Mouse (Mus musculus) layer of hippocampus, postnatal 14 days (tissue): ENCODE measurements around the gene Eng. TPM values are rescaled to one million over a fixed set of nuclear protein-coding genes. Genes with fewer than 3 reads are reported as not detected.
A peak's percentile ranks its signal among the peaks of the same experiment; 100 is the strongest.

Experiments used
- DNase-seq, 2 experiments: peaks; one replicate each; pipeline ENCODE4 v3.0.0; 2021 to 2022; ENCODE audit warnings: low spot score in 2 of 2, mixed read lengths in 1 of 2
- long read RNA-seq, 2 experiments: library from polyadenylated mRNA; stranded (forward); transcript quantifications; one replicate each; pipeline ENCODE4 v2.0.0; 2021
- total RNA-seq, 2 experiments: library from RNA; stranded (reverse); gene quantifications; 2 replicates each; pipeline ENCODE4 v1.2.3; 2021

Gene Eng
- 10 to 100 TPM; 27.0 to 28.8 TPM for total RNA-seq
- long read RNA-seq, experiment 1, transcript Eng-201 (15 exons, 3,422 nt): major isoform, 21 of 32 reads
- long read RNA-seq, experiment 1, partial matches to known transcripts: 4 of 32 reads
- long read RNA-seq, experiment 1, other reads (novel, unspliced or antisense): 4 of 32 reads
- long read RNA-seq, experiment 2, transcript Eng-201 (15 exons, 3,422 nt): major isoform, 24 of 48 reads
- long read RNA-seq, experiment 2, transcript Eng-205 (15 exons, 3,403 nt): minor isoform, 10 of 48 reads
- long read RNA-seq, experiment 2, partial matches to known transcripts: 8 of 48 reads
- long read RNA-seq, experiment 2, other reads (novel, unspliced or antisense): 6 of 48 reads

- no peak for DNase-seq
Observed at GRCm38 (mm10) chr2:32646379-32647056, at the start of gene Eng. TSS of gene Eng (plus strand) at chr2:32646595.

GRCm38 (mm10) chr2:32596725-32597124 is 49.7 kb upstream of the Eng start:
- DNase-seq: no peak

- DNase-seq: no peak
Observed at GRCm38 (mm10) chr2:32597248-32597647, 49.1 kb upstream of the Eng start.

- no peak for DNase-seq
Observed at GRCm38 (mm10) chr2:32597699-32598098, 48.7 kb upstream of the Eng start.

GRCm38 (mm10) chr2:32598506-32598905 is 47.9 kb upstream of the Eng start:
- no peak for DNase-seq

- no peak for DNase-seq
Observed at GRCm38 (mm10) chr2:32599409-32599808, 47.0 kb upstream of the Eng start, which contains the start of gene St6galnac6. TSS of gene St6galnac6 (plus strand) at chr2:32599709.

GRCm38 (mm10) chr2:32601417-32602065 is 44.9 kb upstream of the Eng start:
- no peak for DNase-seq

- DNase-seq: peak; percentile 88 to 94
Observed at GRCm38 (mm10) chr2:32602600-32603054, 43.8 kb upstream of the Eng start.

- DNase-seq: no peak
Observed at GRCm38 (mm10) chr2:32604631-32605030, 41.8 kb upstream of the Eng start.

GRCm38 (mm10) chr2:32606161-32607142 is 39.9 kb upstream of the Eng start:
- peak; percentile 75 to 82 for DNase-seq

- no peak for DNase-seq
Observed at GRCm38 (mm10) chr2:32607262-32607947, 39.0 kb upstream of the Eng start.

GRCm38 (mm10) chr2:32608141-32608777 is 38.1 kb upstream of the Eng start:
- no peak for DNase-seq

GRCm38 (mm10) chr2:32608778-32609435 is 37.5 kb upstream of the Eng start:
- DNase-seq: no peak

- no peak for DNase-seq
Observed at GRCm38 (mm10) chr2:32610610-32611229, 35.7 kb upstream of the Eng start.

- no peak for DNase-seq
Observed at GRCm38 (mm10) chr2:32612274-32612673, 34.1 kb upstream of the Eng start.

GRCm38 (mm10) chr2:32617109-32617508 is 29.3 kb upstream of the Eng start:
- DNase-seq: no peak

- DNase-seq: no peak
Observed at GRCm38 (mm10) chr2:32617601-32618000, 28.8 kb upstream of the Eng start.

- DNase-seq: no peak
Observed at GRCm38 (mm10) chr2:32618051-32618450, 28.3 kb upstream of the Eng start.
